Mouse (Mus musculus) limb, embryonic 14.5 days (tissue): ENCODE data around the gene Marveld1. TPM values are rescaled to one million over a fixed set of nuclear protein-coding genes. Genes with fewer than 3 reads are reported as not detected.
A peak's percentile ranks its signal among the peaks of the same experiment; 100 is the strongest.

Experiments used
- ATAC-seq: fragments of 200-750 bp; cut with Nextera tagmentation; 2 replicates; pipeline ENCODE4 v1.8.0; 2017; ENCODE audit warnings: low read depth, moderate number of reproducible peaks, moderate TSS enrichment; ENCODE audit not compliant: low FRiP score
- DNase-seq: peaks from one replicate; pipeline ENCODE4 v3.0.0-alpha.2; 2015; ENCODE audit warnings: low spot score
- H3K27ac ChIP-seq: fragments of 300-500 bp; sonication (generic); replicated peaks from 2 replicates; pipeline ENCODE4 v1.5.1; 2014; ENCODE audit warnings: low read depth, mild to moderate bottlenecking, low read length, moderate library complexity, mixed read lengths
- H3K27me3 ChIP-seq: fragments of 300-500 bp; sonication (generic); 2 replicates; pipeline ENCODE4 v1.6.1; 2014; ENCODE audit warnings: low read length, mixed read lengths; ENCODE audit not compliant: control insufficient read depth, insufficient read depth
- H3K36me3 ChIP-seq: fragments of 300-500 bp; sonication (generic); 2 replicates; pipeline ENCODE4 v1.6.1; 2014; ENCODE audit warnings: mild to moderate bottlenecking, low read length, moderate library complexity, mixed read lengths; ENCODE audit not compliant: control insufficient read depth, insufficient read depth
- H3K4me1 ChIP-seq: fragments of 300-500 bp; sonication (generic); 2 replicates; pipeline ENCODE4 v1.6.1; 2014; ENCODE audit warnings: antibody characterized with exemption, low read length, mixed read lengths; ENCODE audit not compliant: control insufficient read depth, insufficient read depth
- H3K4me2 ChIP-seq: fragments of 300-500 bp; sonication (generic); replicated peaks from 2 replicates; pipeline ENCODE4 v1.6.1; 2014; ENCODE audit warnings: low read depth, mild to moderate bottlenecking, low read length, moderate library complexity; ENCODE audit not compliant: severe bottlenecking
- H3K4me3 ChIP-seq: fragments of 300-500 bp; sonication (generic); replicated peaks from 2 replicates; pipeline ENCODE4 v1.5.1; 2014; ENCODE audit warnings: low read length
- H3K9ac ChIP-seq: fragments of 300-500 bp; sonication (generic); 2 replicates; pipeline ENCODE4 v1.6.1; 2014; ENCODE audit warnings: mild to moderate bottlenecking, low read depth, low read length, moderate library complexity; ENCODE audit not compliant: severe bottlenecking
- H3K9me3 ChIP-seq: fragments of 300-500 bp; sonication (generic); 2 replicates; pipeline ENCODE4 v1.6.1; 2016; ENCODE audit warnings: low read length; ENCODE audit not compliant: control insufficient read depth
- POLR2A ChIP-seq: fragments of 200-500 bp; IDR thresholded peaks from 2 replicates; pipeline ENCODE4 v1.8.0; 2012; ENCODE audit warnings: inconsistent platforms, mild to moderate bottlenecking, moderate library complexity, borderline replicate concordance; ENCODE audit not compliant: insufficient read depth, insufficient read length; ENCODE audit errors: extremely low read depth
- WGBS: fragments of 180-500 bp; shearing (Covaris S2); extraction: QIAGEN DNeasy Blood & Tissue Kit; methylation state at CpG from one replicate; pipeline ENCODE4 v1.1.7; 2014; 5-methylcytosine and 5-hydroxymethylcytosine counted together
- polyA plus RNA-seq, 2 experiments: library from polyadenylated mRNA; depleted of rRNA in 1 of 2; stranded (reverse) in 1 of 2; unstranded in 1 of 2; fragments of >200 nt; fragmentation: Nextera tagmentation in 1 of 2; extraction: Ambion mirVana in 1 of 2; gene quantifications; 2 replicates each; pipeline versions ENCODE4 v1.2.1 to v1.2.3; 2012 to 2014

Gene Marveld1
- polyA plus RNA-seq, 2 experiments, result 25.4 to 105 TPM

GRCm38 (mm10) chr19:42157493-42158237 lies 10.5 kb downstream of the Marveld1 start:
- Histone ChIP-seq H3K27ac (no peak overlapping the region), H3K9ac (no peak overlapping the region), H3K4me1 (no peaks in the 10 kb centered on the region), H3K4me3 (no peak overlapping the region), H3K36me3 (no peaks in the 10 kb centered on the region), H3K4me2 (no peak overlapping the region), H3K27me3 (no peaks in the 10 kb centered on the region), H3K9me3 (no peaks in the 10 kb centered on the region)
- 46% methylated on average over 12 of the region's 12 CpGs for WGBS
- DNase-seq (no peak), ATAC-seq (no peak)
- TF ChIP-seq POLR2A, result no peak

- Histone ChIP-seq H3K9ac (no peak overlapping the region), H3K36me3 (no peaks in the 10 kb centered on the region), H3K27ac (no peak overlapping the region), H3K4me3 (no peak overlapping the region), H3K4me2 (no peak overlapping the region), H3K9me3 (no peaks in the 10 kb centered on the region), H3K27me3 (no peaks in the 10 kb centered on the region), H3K4me1 (no peaks in the 10 kb centered on the region)
- WGBS, result 58% methylated on average over 13 of the region's 13 CpGs
- no peak for TF ChIP-seq POLR2A
- no peak for DNase-seq
- ATAC-seq, result no peak
Observed at GRCm38 (mm10) chr19:42158246-42159017, 11.2 kb downstream of the Marveld1 start.

- no peak for ATAC-seq
- H3K9ac ChIP-seq, result no peak within 1 kb of the TSS
- H3K9me3 ChIP-seq, result no peaks in the 10 kb centered on the region
- 68% methylated on average over 5 of the region's 5 CpGs for WGBS
- no peak for TF ChIP-seq POLR2A
- no peak for DNase-seq
- H3K36me3 ChIP-seq, result no peaks in the 10 kb centered on the region
- H3K27ac ChIP-seq, result no peak within 1 kb of the TSS
- no peak within 1 kb of the TSS for H3K4me2 ChIP-seq
- no peak within 1 kb of the TSS for H3K4me3 ChIP-seq
- H3K27me3 ChIP-seq, result no peaks in the 10 kb centered on the region
- H3K4me1 ChIP-seq, result no peaks in the 10 kb centered on the region
Observed at GRCm38 (mm10) chr19:42163764-42164163, 16.6 kb downstream of the Marveld1 start, which contains the start of gene Zfyve27. TSS of gene Zfyve27 (plus strand) at chr19:42163951.

GRCm38 (mm10) chr19:42164188-42164587 lies 17.0 kb downstream of the Marveld1 start:
- H3K36me3 ChIP-seq, result no peaks in the 10 kb centered on the region
- H3K27me3 ChIP-seq, result 0 out of 2 replicates have a peak, but pooled peaks cover under 1% of the 10 kb centered on the region
- H3K4me1 ChIP-seq, result no peaks in the 10 kb centered on the region
- DNase-seq (no peak), ATAC-seq (no peak)
- no peak overlapping the region for H3K9ac ChIP-seq
- WGBS, result 34% methylated on average over 7 of the region's 7 CpGs
- no peak overlapping the region for H3K4me2 ChIP-seq
- no peak for TF ChIP-seq POLR2A
- H3K4me3 ChIP-seq, result no peak overlapping the region
- no peaks in the 10 kb centered on the region for H3K9me3 ChIP-seq
- H3K27ac ChIP-seq, result no peak overlapping the region

- H3K9me3 ChIP-seq, result no peaks in the 10 kb centered on the region
- DNase-seq (peak; percentile 86), ATAC-seq (peak; percentile 31)
- peak overlapping the region; percentile 22; the same call in 1 of the 2 replicates for H3K9ac ChIP-seq
- WGBS, result 6% methylated on average over 12 of the region's 12 CpGs
- TF ChIP-seq POLR2A, result no peak
- 0 out of 2 replicates have a peak overlapping the region, but pooled peaks have one; percentile 13 for H3K4me3 ChIP-seq
- H3K27me3 ChIP-seq, result 0 out of 2 replicates have a peak, but pooled peaks cover 2% of the 10 kb centered on the region
- no peak overlapping the region for H3K27ac ChIP-seq
- H3K4me2 ChIP-seq, result peak overlapping the region; percentile 41
- H3K4me1 ChIP-seq, result peaks cover 4% of the 10 kb centered on the region; the same call in 1 of the 2 replicates
- H3K36me3 ChIP-seq, result no peaks in the 10 kb centered on the region
Observed at GRCm38 (mm10) chr19:42166130-42166529, 18.9 kb downstream of the Marveld1 start.
